Mouse (Mus musculus) erythroblast, embryonic 14.5 days (primary cell): ENCODE measurements around the gene Stard13.

Experiments used
- GATA1 ChIP-seq: IDR thresholded peaks from 2 replicates; pipeline ENCODE4 v1.6.1; 2012; ENCODE audit warnings: low read length, inconsistent platforms, mixed read lengths
- TAL1 ChIP-seq: IDR thresholded peaks from 3 replicates; pipeline ENCODE4 v1.6.1; 2012; ENCODE audit warnings: low read length, inconsistent platforms, mixed read lengths

DNA sequence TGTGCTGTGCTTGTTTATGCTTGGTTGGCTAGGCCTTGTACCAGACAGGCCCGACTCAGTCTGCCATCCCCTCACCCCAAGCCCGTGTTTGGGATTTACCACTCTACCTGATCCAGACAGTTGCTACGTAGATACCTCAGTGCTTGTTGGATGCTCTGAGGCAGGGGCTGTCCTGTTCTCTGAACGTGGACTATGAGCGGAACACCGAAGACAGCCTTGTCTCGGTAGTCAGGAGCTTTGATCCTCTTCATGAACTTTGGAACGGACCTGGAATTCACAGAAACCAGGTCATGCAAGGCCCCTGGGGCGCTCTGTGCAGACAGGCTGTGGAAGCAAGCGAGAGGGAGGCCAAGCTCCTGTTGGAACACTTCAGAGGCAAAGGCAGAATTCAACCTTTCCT, 174.3 kb downstream of the Stard13 start:
- TF ChIP-seq TAL1 (no peak), GATA1 (no peak)
